Mouse (Mus musculus): Measurements from ENCODE around the gene Map7d1.

- TF ChIP-seq POLR2A (IDR thresholded peaks at IDR 0.05; ENCODE audit: low read depth, low read length) = no peak
- no peak for TF ChIP-seq CTCF (IDR thresholded peaks at IDR 0.05; ENCODE audit: extremely low read depth, insufficient read length, insufficient replicate concordance, low read depth, low read length)
Observed at GRCm38 (mm10) chr4:126194216-126194615, 61.9 kb downstream of the Map7d1 start.

Measured in small intestine, adult 2 months (tissue).